Mouse (Mus musculus): ENCODE measurements around the gene Ache. TPM values are rescaled to one million over a fixed set of nuclear protein-coding genes. Genes with fewer than 3 reads are reported as not detected.

Ache gene
- 18.3 and 18.7 TPM in 2 replicates for polyA plus RNA-seq (2015; fragmentation: Nextera tagmentation; extraction: Ambion mirVana)

DNA sequence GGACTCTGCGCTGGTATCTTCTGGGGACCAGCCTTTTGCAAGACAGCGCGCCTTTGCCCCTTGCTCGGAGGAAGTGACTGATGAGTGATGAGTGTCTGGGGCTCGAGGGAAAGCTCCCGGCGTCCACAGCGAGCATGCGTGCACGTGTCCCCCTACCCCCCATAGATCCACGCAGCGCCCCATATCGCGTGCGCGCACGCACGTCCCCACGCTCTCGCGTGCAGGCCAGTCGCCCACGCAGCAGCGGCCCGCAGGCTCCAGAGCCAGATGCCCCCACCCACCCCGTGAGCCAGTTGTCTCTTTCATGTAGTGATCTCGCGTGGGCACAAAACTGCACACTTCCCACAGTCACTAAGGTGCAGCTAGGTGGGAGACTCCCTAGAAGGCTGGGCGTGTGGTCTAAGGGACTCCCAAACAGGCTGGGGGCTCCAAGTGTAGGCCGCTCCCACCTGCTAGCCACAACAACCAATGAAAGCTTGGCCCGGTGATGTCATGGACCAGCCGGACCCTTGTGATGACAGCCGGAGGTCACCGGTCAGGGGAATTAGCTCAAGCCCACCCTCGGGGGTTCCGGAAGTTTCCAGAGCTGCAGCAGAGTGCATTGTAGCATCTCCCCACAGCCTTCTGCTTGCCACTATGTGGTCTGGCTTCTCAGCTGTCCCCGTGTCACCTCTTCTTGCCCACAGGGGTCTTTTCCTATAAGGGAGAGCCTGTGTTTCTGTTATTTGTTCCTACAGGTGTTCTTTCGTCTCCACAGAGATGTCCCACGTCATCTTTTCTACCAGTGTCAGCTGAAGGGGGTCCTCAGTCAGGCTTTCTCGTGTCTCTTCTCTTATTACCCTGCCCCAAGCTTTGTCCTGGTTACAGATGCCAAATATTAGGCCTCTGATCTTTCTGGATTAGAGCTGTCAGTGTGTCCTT, at the start of gene Ache:
Gene Ache (plus strand): TSS at position 488 of the 921 bp plus-strand sequence.

GRCm38 (mm10) chr5:137293839-137294743, 6.8 kb downstream of the Ache start, which contains the start of gene Ufsp1:
Gene Ufsp1, plus strand, starts transcription at chr5:137294629.

GRCm38 (mm10) chr5:137307071-137307912, 20.0 kb downstream of the Ache start, which contains the start of gene Srrt:
Gene Srrt, minus strand, starts transcription at chr5:137307674.

DNA sequence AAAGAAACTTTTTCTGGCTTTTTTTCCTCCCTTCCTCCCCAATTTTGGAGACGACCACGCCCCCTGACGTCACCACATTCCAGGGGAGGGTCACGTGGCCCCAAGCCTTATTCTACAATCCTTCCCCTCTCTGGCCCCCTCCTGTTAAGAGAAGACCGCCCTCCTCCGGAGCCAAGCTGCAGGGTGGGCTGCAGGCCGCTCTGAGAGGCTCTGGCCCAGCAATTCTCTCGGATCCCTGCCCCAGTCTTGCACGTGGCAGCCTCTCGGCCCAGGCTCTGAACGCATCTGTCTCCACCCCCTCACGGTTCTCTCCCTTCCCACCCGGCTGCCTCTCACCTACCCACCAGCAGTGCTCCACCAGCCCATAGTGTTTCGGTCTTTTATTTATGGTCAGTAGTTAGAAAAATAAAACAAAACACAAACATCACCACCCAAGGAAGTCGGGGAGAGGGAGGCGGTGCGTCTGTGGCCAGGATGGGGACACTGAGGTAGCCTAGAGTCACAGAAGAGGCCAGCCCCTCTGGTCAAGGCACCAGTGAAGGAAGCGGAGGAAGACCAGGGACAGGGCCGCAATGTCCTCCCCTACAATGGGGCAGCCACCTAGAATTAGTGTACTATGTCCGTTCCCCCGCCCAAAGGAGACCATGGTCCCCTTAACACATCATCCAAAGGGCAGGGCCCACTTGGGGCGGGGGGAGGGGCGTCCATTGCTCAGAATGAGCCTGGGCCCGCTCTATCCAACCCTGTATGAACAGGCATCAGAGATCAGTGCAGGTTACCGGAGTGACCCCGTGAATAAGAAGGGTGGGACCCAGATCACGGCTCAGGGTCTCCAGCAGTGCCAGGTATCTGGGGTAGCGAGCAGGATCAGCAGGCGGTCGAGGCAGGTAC, 27.1 kb downstream of the Ache start, which contains the start of gene Trip6:
Gene Trip6 (minus strand): TSS at position 212 of the 891 bp plus-strand sequence.

GRCm38 (mm10) chr5:137333512-137334174, 46.3 kb downstream of the Ache start, which contains the start of gene Slc12a9:
Gene Slc12a9, minus strand, starts transcription at chr5:137333597.

Other genes with a start within 250 kb of the Ache start
- gene Ap1s1, start 241.4 kb upstream of the Ache start, polyA plus RNA-seq (2015; fragmentation: Nextera tagmentation; extraction: Ambion mirVana), result 99.2 and 99.6 TPM in 2 replicates
- 0.06 TPM in 2 replicates for gene Serpine1, start 215.3 kb upstream of the Ache start, polyA plus RNA-seq (2015; fragmentation: Nextera tagmentation; extraction: Ambion mirVana)
- gene Trim56, start 171.3 kb upstream of the Ache start, polyA plus RNA-seq (2015; fragmentation: Nextera tagmentation; extraction: Ambion mirVana), result 15.6 and 17.3 TPM in 2 replicates
- gene Muc3, start 138.2 kb upstream of the Ache start, polyA plus RNA-seq (2015; fragmentation: Nextera tagmentation; extraction: Ambion mirVana), result not detected in 2 replicates
- gene Muc3a, start 75.1 kb upstream of the Ache start, polyA plus RNA-seq (2015; fragmentation: Nextera tagmentation; extraction: Ambion mirVana), result 0.11 and 0.23 TPM in 2 replicates
- gene Ufsp1, start 7.1 kb downstream of the Ache start, polyA plus RNA-seq (2015; fragmentation: Nextera tagmentation; extraction: Ambion mirVana), result 10.3 and 10.7 TPM in 2 replicates
- 69.0 and 72.3 TPM in 2 replicates for gene Srrt, start 20.2 kb downstream of the Ache start, polyA plus RNA-seq (2015; fragmentation: Nextera tagmentation; extraction: Ambion mirVana)
- 15.6 and 21.3 TPM in 2 replicates for gene Trip6, start 26.9 kb downstream of the Ache start, polyA plus RNA-seq (2015; fragmentation: Nextera tagmentation; extraction: Ambion mirVana)
- 6.2 and 9.9 TPM in 2 replicates for gene Slc12a9, start 46.1 kb downstream of the Ache start, polyA plus RNA-seq (2015; fragmentation: Nextera tagmentation; extraction: Ambion mirVana)
- gene Ephb4, start 62.6 kb downstream of the Ache start, polyA plus RNA-seq (2015; fragmentation: Nextera tagmentation; extraction: Ambion mirVana), result 5.6 and 8.0 TPM in 2 replicates
- gene Zan, start 189.5 kb downstream of the Ache start, polyA plus RNA-seq (2015; fragmentation: Nextera tagmentation; extraction: Ambion mirVana), result 0.06 and 0.15 TPM in 2 replicates
- gene Pop7, start 215.0 kb downstream of the Ache start, polyA plus RNA-seq (2015; fragmentation: Nextera tagmentation; extraction: Ambion mirVana), result 44.1 and 45.5 TPM in 2 replicates
- 9.3 and 10.5 TPM in 2 replicates for gene Gigyf1, start 231.0 kb downstream of the Ache start, polyA plus RNA-seq (2015; fragmentation: Nextera tagmentation; extraction: Ambion mirVana)
- not detected in 2 replicates for gene Epo, start 245.7 kb downstream of the Ache start, polyA plus RNA-seq (2015; fragmentation: Nextera tagmentation; extraction: Ambion mirVana)
- gene Gnb2, start 246.0 kb downstream of the Ache start, polyA plus RNA-seq (2015; fragmentation: Nextera tagmentation; extraction: Ambion mirVana), result 296 and 329 TPM in 2 replicates

Measured in spleen, postnatal 0 days (tissue).